Mouse (Mus musculus): ENCODE measurements around the gene Itpkb. TPM values are rescaled to one million over a fixed set of nuclear protein-coding genes. Genes with fewer than 3 reads are reported as not detected.

Itpkb gene
- total RNA-seq, 1 experiment from 2014 or later: 63.9 TPM

DNA sequence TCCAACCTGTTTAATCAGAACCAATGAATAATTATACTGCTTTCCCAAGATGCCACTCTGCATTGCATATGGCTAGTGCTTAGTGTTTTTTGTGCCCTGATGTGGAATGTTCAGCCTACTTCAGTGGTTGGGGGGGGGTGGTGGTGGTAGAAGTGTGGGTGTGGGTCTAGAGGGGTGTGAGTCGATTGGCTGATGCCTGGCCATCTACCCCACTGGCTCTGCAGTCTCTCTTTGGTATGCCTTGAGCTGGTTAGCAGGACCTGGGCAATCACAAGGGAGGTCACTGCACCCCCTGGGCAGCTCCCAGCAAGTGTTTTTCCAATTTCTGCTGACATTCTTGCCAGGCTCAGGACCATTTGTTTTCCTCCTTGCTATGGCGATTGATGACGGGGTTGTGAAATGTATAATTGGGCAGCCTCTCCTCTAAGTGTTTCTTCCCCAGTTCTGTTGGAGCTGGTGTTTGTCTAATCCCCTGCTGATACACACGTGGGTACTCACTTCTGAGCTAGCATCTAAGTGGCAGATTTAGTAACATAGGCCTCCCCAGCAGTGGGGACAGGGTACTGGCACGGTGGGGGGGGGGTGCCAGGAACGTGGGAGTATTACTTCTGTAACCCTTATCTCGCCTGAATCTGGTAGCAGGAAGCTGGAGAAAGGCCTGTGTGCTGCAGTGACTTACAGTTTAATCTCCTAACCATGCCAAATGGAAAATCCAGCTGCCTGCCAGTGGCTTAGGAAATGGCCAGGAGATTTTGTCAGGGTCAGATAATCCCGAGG is 13.3 kb downstream of the Itpkb start:
- DNase-seq: no peak

DNA sequence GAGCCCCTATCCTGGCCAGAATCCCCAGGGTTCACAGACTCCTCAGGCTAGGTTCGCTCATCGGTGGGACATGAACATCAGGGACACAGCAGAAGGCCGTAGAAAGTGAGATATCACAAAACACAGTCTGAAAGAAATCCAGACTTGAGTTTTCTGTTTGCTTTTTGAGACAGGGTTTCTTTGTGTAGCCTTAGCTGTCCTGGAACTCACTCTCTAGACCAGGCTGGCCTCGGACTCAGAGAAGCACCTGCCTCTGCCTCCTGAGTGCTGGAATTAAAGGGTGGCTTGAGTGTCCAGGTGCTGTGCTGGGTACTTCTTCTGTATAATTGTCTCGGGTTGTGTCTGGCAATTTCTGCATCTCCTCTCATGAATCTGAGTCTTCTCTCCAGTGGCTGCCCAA is 14.8 kb downstream of the Itpkb start:
- DNase-seq: no peak

DNA sequence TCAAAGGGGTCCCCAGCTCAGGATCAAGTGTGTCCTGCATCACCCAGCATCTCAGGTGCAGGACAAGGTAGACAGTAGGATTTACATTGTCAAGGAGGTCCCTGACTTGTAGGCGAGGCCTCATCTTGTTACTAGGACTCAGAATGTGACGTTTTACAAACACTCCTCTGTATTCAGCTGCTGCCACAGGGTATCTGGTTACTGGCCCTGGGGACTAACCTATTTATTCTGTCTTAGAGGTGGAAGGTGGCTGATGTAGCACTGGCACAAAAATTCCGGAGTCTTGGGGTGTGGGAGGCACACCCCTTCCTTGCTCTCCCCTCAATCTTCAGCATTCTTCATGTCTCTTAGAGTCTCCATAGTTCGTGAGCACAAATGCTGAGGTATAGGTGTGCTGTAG is 16.8 kb downstream of the Itpkb start:
- no peak for DNase-seq

- no peak for DNase-seq
Observed at GRCm38 (mm10) chr1:180347907-180348306, 17.6 kb downstream of the Itpkb start.

DNA sequence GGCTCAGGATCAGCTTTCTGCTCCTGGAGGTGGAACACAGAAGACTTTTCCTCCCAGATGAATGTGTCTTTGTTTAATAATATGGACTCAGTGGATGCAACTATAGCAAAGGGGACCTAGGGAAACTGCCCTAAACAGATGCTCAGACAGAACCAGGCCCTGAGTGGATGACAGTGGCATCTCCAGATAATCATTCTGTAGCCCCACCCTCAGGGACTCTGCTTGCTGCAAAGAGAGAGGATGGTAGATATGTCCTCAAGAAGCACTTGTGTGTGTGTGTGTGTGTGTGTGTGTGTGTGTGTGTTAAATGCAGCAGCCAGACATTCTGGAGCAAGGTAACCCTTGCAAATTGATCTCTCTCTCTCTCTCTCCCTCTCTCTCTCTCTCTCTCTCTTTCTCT is 18.8 kb downstream of the Itpkb start:
- DNase-seq: no peak

DNA sequence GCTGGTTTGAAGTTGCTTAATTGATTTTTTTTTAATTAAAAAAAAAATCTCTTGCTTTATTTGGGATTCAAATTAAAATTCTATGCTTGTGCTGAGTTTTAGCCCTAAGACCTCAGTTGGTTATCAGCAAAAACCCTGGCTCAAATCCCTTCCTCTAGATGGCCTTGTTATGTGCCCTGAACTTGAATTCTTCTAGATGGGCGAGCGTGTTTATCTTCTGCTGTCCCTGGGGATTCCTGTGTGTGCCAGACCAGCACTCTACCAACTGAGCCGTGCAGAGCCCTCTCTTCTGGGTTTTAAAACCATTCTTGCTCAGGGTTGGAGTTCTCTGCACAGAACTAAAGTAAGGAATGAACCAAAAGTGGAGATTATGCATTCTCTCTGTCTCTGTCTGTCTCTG is 22.0 kb downstream of the Itpkb start:
- no peak for DNase-seq

GRCm38 (mm10) chr1:180354129-180354528 is 23.8 kb downstream of the Itpkb start:
- peak; percentile 43 for DNase-seq

GRCm38 (mm10) chr1:180354976-180355730 is 24.9 kb downstream of the Itpkb start:
- no peak for DNase-seq

GRCm38 (mm10) chr1:180356176-180356575 is 25.9 kb downstream of the Itpkb start:
- DNase-seq: no peak

- no peak for DNase-seq
Observed at GRCm38 (mm10) chr1:180356857-180357256, 26.6 kb downstream of the Itpkb start.

GRCm38 (mm10) chr1:180357893-180358331 is 27.6 kb downstream of the Itpkb start:
- no peak for DNase-seq

GRCm38 (mm10) chr1:180358466-180358865 is 28.2 kb downstream of the Itpkb start:
- DNase-seq: no peak

DNA sequence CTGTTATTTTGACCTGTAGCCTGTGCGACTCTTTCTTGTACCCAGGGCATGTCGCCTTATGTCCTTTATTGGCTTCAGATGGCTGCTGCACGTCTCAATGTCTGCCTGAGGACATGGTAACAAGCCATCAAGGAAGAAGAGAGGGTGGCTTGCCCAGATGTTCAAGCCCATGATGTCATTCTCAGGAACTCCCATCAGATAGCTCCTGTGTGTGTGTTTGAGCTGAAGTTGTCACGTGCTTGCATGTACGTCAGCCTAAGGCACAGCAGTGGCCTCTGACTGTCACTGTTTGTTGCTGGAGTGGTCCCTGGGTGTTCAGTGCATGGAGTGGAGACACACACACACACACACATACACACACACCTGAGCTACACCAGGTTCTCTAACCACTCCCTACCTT is 29.0 kb downstream of the Itpkb start:
- DNase-seq: no peak

GRCm38 (mm10) chr1:180362176-180362575 is 31.9 kb downstream of the Itpkb start:
- no peak for DNase-seq

DNA sequence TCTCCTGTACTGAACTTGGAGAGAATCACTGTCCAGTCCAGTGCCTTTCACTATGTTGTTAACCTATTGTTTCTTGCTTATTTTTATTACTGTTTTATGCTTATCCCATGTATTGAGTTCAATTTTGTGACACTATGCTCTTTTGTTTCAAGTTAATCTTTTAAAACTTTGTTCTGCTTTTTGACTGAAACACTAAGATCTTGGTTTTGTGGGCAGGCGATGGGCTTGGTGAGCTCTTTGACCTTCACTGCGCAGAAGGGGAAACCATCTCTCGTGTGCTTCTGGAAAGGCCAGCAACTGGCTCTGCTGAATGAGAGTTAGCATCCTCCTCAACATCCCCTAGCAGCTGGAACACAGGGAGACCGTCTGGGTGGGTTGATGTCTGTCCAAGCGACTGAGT is 32.6 kb downstream of the Itpkb start:
- DNase-seq: no peak

- no peak for DNase-seq
Observed at GRCm38 (mm10) chr1:180363317-180363716, 33.0 kb downstream of the Itpkb start.

DNA sequence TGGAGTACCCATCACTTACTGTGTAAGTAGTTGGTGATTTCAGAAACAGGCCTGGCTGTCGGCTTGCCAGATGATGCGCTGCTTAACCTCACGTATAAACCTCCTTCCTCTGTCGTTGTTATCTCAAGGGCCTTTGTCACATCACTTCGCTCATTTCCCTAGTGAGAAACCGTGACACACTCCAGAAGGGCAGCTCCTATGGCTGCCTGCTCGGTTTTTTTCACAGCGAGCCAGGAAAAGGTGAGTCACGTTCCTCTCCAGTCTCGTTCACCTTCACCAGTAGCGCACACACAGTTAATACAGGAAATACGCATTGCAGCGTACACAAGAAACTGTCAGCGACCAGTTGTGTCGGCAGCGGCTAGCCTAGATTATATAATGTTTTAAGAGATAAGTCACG is 33.7 kb downstream of the Itpkb start:
- peak; percentile 71 for DNase-seq

- DNase-seq: no peak
Observed at GRCm38 (mm10) chr1:180364720-180365119, 34.4 kb downstream of the Itpkb start.

GRCm38 (mm10) chr1:180365180-180365810 is 35.0 kb downstream of the Itpkb start:
- DNase-seq: peak; percentile 98

DNA sequence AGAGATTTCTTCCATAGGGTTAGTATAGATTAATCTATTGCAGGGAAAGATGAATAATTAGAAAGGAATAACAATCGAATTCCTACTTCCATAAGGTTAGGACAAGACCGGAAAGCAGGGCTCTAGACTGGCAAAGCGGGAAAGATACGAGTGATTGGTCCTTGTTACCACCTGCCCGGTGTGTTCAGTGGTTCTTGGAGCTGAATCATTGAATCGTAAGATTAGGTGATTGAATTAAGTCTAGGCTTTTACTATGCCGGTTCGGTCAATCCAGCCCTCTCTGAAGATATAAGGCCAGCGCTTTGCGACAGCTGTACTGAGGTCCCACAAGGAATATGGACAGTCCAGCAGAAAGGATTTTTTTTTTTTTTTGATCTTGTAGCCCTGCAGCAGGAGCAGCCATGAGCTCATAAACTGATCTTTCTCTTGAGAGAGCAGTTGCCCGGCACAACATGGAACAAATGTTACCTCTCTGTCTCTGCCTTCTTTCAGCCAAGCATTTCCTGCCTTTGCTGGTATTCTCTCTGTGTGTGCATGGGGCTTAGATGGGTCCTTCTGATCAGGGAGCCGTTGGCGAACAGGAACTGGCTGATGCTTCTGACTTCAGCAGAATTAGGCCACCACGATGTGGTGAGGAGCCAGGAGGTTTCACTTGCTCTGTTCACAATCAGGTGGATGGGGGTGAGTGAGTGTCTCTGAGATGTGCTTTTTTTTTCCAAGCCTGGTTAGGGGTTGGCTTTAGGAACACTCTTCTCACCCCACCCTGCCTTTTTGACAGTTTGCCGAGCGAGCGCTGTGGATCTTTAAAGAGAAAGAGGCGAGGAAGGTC is 35.9 kb downstream of the Itpkb start:
- no peak for DNase-seq

DNA sequence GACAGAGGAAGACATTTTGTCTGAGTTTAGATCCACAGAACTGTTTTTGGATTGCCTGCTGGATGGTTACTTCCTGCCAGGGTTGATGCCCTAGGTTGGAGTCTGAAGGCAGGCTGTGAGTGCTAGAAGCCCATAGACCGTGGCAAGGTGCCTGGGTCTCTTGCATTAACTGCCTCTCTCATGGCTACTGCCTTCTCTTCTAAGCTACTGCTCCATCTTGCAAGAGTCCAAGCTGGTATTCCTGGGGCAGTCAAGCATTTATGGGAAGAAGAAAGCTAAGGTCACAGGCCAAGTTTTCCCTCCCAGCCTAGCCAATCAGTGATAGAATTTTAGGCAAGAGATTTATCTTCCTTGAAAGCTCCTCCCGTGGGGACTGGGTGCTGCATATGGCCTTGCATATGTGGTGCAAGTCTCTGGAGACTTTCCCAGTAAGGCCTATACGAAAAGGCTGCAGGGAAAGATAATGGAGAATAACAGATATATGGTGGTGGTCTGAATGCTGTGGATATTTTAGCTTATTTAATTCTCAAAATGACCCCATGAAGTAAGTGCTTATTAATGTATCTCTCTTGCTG is 36.8 kb downstream of the Itpkb start:
- DNase-seq: no peak

DNA sequence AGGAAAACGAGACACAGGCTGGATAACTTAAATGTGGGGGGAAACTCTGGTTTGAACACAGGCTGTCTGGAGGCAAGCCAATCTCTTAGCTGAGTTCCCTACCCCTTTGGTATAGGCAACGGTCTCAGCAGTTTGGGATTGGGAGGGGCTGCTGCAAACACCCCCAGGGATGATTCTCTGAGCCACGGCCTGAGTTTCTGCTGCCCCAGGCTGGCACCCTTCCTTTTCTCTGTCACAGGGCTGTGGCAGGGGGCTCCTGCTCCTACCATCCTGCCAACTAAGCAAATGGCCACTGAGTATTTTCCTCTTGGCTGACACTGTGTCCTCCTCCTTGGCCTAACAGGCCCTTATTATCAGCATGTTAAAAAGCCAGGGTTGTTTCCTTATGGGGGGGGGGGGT is 37.3 kb downstream of the Itpkb start:
- DNase-seq: no peak

Measured in adrenal gland, postnatal 14 days (tissue).